Mouse (Mus musculus): Measurements from ENCODE around the gene Rab8a. TPM values are rescaled to one million over a fixed set of nuclear protein-coding genes. Genes with fewer than 3 reads are reported as not detected.
A peak's percentile ranks its signal among the peaks of the same experiment; 100 is the strongest.

The Rab8a gene
- polyA plus RNA-seq, 1 experiment from 2014 or later = 84.0 TPM

GRCm38 (mm10) chr8:72162821-72163220, 1.8 kb downstream of the Rab8a start:
- no peaks in the 10 kb centered on the region for H3K36me3 ChIP-seq (ENCODE audit: control insufficient read depth, insufficient read depth, low read length)
- H3K9ac ChIP-seq (ENCODE audit: low read length) = no peak overlapping the region
- H3K27ac ChIP-seq (replicated peaks) = no peak overlapping the region
- H3K27me3 ChIP-seq (ENCODE audit: control insufficient read depth, insufficient read depth, low read length) = no peaks in the 10 kb centered on the region
- no peak overlapping the region for H3K4me3 ChIP-seq (ENCODE audit: low read depth, low read length)
- DNase-seq (ENCODE audit: low spot score) = no peak
- no peak for ATAC-seq (ENCODE audit: low FRiP score, low TSS enrichment)
- H3K4me2 ChIP-seq (replicated peaks; ENCODE audit: low read depth) = peak overlapping the region; percentile 87; the same call in 1 of the 2 replicates
- TF ChIP-seq CTCF (IDR thresholded peaks at IDR 0.05; ENCODE audit: low read depth) = no peak
- TF ChIP-seq EP300 (optimal IDR thresholded peaks at IDR 0.05) = no peak
- H3K4me1 ChIP-seq (replicated peaks; ENCODE audit: control insufficient read depth, insufficient read depth) = peaks cover 7% of the 10 kb centered on the region
- no peaks in the 10 kb centered on the region for H3K9me3 ChIP-seq (ENCODE audit: control insufficient read depth, low read length)

- Histone ChIP-seq H3K9ac (ENCODE audit: low read length) (no peak overlapping the region), H3K4me2 (replicated peaks; ENCODE audit: low read depth) (no peak overlapping the region), H3K4me3 (ENCODE audit: low read depth, low read length) (no peak overlapping the region), H3K4me1 (replicated peaks; ENCODE audit: control insufficient read depth, insufficient read depth) (no peaks in the 10 kb centered on the region), H3K27ac (replicated peaks) (no peak overlapping the region), H3K36me3 (ENCODE audit: control insufficient read depth, insufficient read depth, low read length) (peaks cover 41% of the 10 kb centered on the region), H3K27me3 (ENCODE audit: control insufficient read depth, insufficient read depth, low read length) (no peaks in the 10 kb centered on the region), H3K9me3 (ENCODE audit: control insufficient read depth, low read length) (no peaks in the 10 kb centered on the region)
- TF ChIP-seq CTCF (IDR thresholded peaks at IDR 0.05; ENCODE audit: low read depth) (no peak), EP300 (optimal IDR thresholded peaks at IDR 0.05) (no peak)
- DNase-seq (ENCODE audit: low spot score) = no peak
- WGBS = 75% methylated on average over 3 of the region's 3 CpGs
- ATAC-seq (ENCODE audit: low FRiP score, low TSS enrichment) = no peak
Observed at GRCm38 (mm10) chr8:72169098-72169668, 8.2 kb downstream of the Rab8a start.

GRCm38 (mm10) chr8:72169681-72170249, 8.8 kb downstream of the Rab8a start:
- no peak overlapping the region for H3K27ac ChIP-seq (replicated peaks)
- no peak for TF ChIP-seq CTCF (IDR thresholded peaks at IDR 0.05; ENCODE audit: low read depth)
- no peak for TF ChIP-seq EP300 (optimal IDR thresholded peaks at IDR 0.05)

GRCm38 (mm10) chr8:72177346-72177925, 16.4 kb downstream of the Rab8a start:
- no peak overlapping the region for H3K9ac ChIP-seq (ENCODE audit: low read length)
- peak; percentile 9; the same call in 1 of the 2 replicates for ATAC-seq (ENCODE audit: low FRiP score, low TSS enrichment)
- no peak overlapping the region for H3K4me2 ChIP-seq (replicated peaks; ENCODE audit: low read depth)
- peaks cover 45% of the 10 kb centered on the region for H3K36me3 ChIP-seq (ENCODE audit: control insufficient read depth, insufficient read depth, low read length)
- H3K9me3 ChIP-seq (ENCODE audit: control insufficient read depth, low read length) = no peaks in the 10 kb centered on the region
- 65% methylated on average over 5 of the region's 5 CpGs for WGBS
- H3K4me3 ChIP-seq (ENCODE audit: low read depth, low read length) = no peak overlapping the region
- H3K27me3 ChIP-seq (ENCODE audit: control insufficient read depth, insufficient read depth, low read length) = no peaks in the 10 kb centered on the region
- DNase-seq (ENCODE audit: low spot score) = peak; percentile 76
- H3K4me1 ChIP-seq (replicated peaks; ENCODE audit: control insufficient read depth, insufficient read depth) = no peaks in the 10 kb centered on the region
- no peak overlapping the region for H3K27ac ChIP-seq (replicated peaks)
- TF ChIP-seq CTCF (IDR thresholded peaks at IDR 0.05; ENCODE audit: low read depth) = peak; percentile 94
- TF ChIP-seq EP300 (optimal IDR thresholded peaks at IDR 0.05) = no peak

More at GRCm38 (mm10) chr8:72169681-72170249, 8.8 kb downstream of the Rab8a start:
- H3K27me3 ChIP-seq (ENCODE audit: control insufficient read depth, insufficient read depth, low read length) = no peaks in the 10 kb centered on the region
- peaks cover 47% of the 10 kb centered on the region for H3K36me3 ChIP-seq (ENCODE audit: control insufficient read depth, insufficient read depth, low read length)
- no peak overlapping the region for H3K4me3 ChIP-seq (ENCODE audit: low read depth, low read length)
- H3K4me2 ChIP-seq (replicated peaks; ENCODE audit: low read depth) = no peak overlapping the region
- H3K9ac ChIP-seq (ENCODE audit: low read length) = no peak overlapping the region
- no peaks in the 10 kb centered on the region for H3K4me1 ChIP-seq (replicated peaks; ENCODE audit: control insufficient read depth, insufficient read depth)
- peak; percentile 66 for ATAC-seq (ENCODE audit: low FRiP score, low TSS enrichment)
- no peak for DNase-seq (ENCODE audit: low spot score)
- no peaks in the 10 kb centered on the region for H3K9me3 ChIP-seq (ENCODE audit: control insufficient read depth, low read length)
- WGBS = 79% methylated on average over 3 of the region's 3 CpGs

- no peaks in the 10 kb centered on the region for H3K4me1 ChIP-seq (replicated peaks; ENCODE audit: control insufficient read depth, insufficient read depth)
- H3K27ac ChIP-seq (replicated peaks) = no peak overlapping the region
- DNase-seq (ENCODE audit: low spot score) = no peak
- H3K27me3 ChIP-seq (ENCODE audit: control insufficient read depth, insufficient read depth, low read length) = no peaks in the 10 kb centered on the region
- WGBS = 72% methylated on average over 2 of the region's 2 CpGs
- no peak for TF ChIP-seq CTCF (IDR thresholded peaks at IDR 0.05; ENCODE audit: low read depth)
- no peak for ATAC-seq (ENCODE audit: low FRiP score, low TSS enrichment)
- no peak overlapping the region for H3K4me2 ChIP-seq (replicated peaks; ENCODE audit: low read depth)
- H3K36me3 ChIP-seq (ENCODE audit: control insufficient read depth, insufficient read depth, low read length) = peaks cover 10% of the 10 kb centered on the region
- H3K4me3 ChIP-seq (ENCODE audit: low read depth, low read length) = no peak overlapping the region
- H3K9ac ChIP-seq (ENCODE audit: low read length) = no peak overlapping the region
- no peaks in the 10 kb centered on the region for H3K9me3 ChIP-seq (ENCODE audit: control insufficient read depth, low read length)
Observed at GRCm38 (mm10) chr8:72183554-72184202, 22.7 kb downstream of the Rab8a start.
